Comparison of ENCODE assay signal across 13 mouse cellular contexts in genomic region chr6:121076929-121077566, GRCm38 (mm10). TPM values are rescaled to one million over a fixed set of nuclear protein-coding genes. Genes with fewer than 3 reads are reported as not detected.
DNase-seq lines count a peak whose midpoint lies in the region; ATAC-seq and TF ChIP-seq lines count a peak whose summit lies in the region.
"Had no signal": no experiment of that assay in that cellular context is flagged by ENCODE, and none has a peak within 500 bp of the region (broad histone marks: within the 10 kb centered on the region; RNA-seq: fewer than 3 reads in every experiment).

No protein-coding gene starts in this region.

- H3K27ac ChIP-seq in heart, embryonic 11.5 days (ENCODE audit: low read depth, low read length), result 0 out of 2 replicates have a peak overlapping the region, but pooled peaks have one; percentile 22
- H3K27ac ChIP-seq in embryonic facial prominence, embryonic 10.5 days (replicated peaks), result 0 out of 2 replicates have a peak overlapping the region, but pooled peaks have one; percentile 30
- H3K27ac ChIP-seq in kidney, adult 2 months (ENCODE audit: insufficient read depth, low read depth, low read length), result no peak overlapping the region
- H3K27ac ChIP-seq: embryonic facial prominence, embryonic 12.5 days; forebrain, embryonic 12.5 days; hindbrain, embryonic 14.5 days had no signal

- H3K36me3 ChIP-seq in heart, embryonic 11.5 days (ENCODE audit: control insufficient read depth, insufficient read depth, low read length), result no peaks in the 10 kb centered on the region
- 0 out of 2 replicates have a peak, but pooled peaks cover 3% of the 10 kb centered on the region for H3K36me3 ChIP-seq in embryonic facial prominence, embryonic 10.5 days (replicated peaks)
- H3K36me3 ChIP-seq in megakaryocyte, embryonic 14.5 days (replicated peaks; ENCODE audit: low read length), result peaks cover 56% of the 10 kb centered on the region
- H3K36me3 ChIP-seq in kidney, adult 2 months (ENCODE audit: control insufficient read depth, insufficient read depth, low read length), result no peaks in the 10 kb centered on the region
- H3K36me3 ChIP-seq: embryonic facial prominence, embryonic 12.5 days; forebrain, embryonic 12.5 days had no signal

- no peak overlapping the region for H3K9ac ChIP-seq in heart, embryonic 11.5 days (ENCODE audit: low read depth, low read length)
- H3K9ac ChIP-seq: embryonic facial prominence, embryonic 12.5 days; forebrain, embryonic 12.5 days; hindbrain, embryonic 14.5 days had no signal

- peaks cover 57% of the 10 kb centered on the region for H3K4me1 ChIP-seq in heart, embryonic 11.5 days (ENCODE audit: control insufficient read depth, insufficient read depth, low read length)
- peaks cover 28% of the 10 kb centered on the region for H3K4me1 ChIP-seq in embryonic facial prominence, embryonic 10.5 days
- H3K4me1 ChIP-seq in megakaryocyte, embryonic 14.5 days, result peaks cover 98% of the 10 kb centered on the region
- H3K4me1 ChIP-seq in kidney, adult 2 months (ENCODE audit: control insufficient read depth, insufficient read depth, low read length), result peaks cover 20% of the 10 kb centered on the region

- no peaks in the 10 kb centered on the region for H3K27me3 ChIP-seq in heart, embryonic 11.5 days (ENCODE audit: control insufficient read depth, insufficient read depth, low read length)
- no peaks in the 10 kb centered on the region for H3K27me3 ChIP-seq in embryonic facial prominence, embryonic 10.5 days (replicated peaks; ENCODE audit: low read depth, poor library complexity, severe bottlenecking)
- H3K27me3 ChIP-seq in megakaryocyte, embryonic 14.5 days (replicated peaks), result no peaks in the 10 kb centered on the region
- no peaks in the 10 kb centered on the region for H3K27me3 ChIP-seq in kidney, adult 2 months (replicated peaks; ENCODE audit: control insufficient read depth, insufficient read depth, low read length)
- H3K27me3 ChIP-seq: embryonic facial prominence, embryonic 12.5 days; forebrain, embryonic 12.5 days; Patski had no signal

- TF ChIP-seq CTCF in kidney, adult 2 months (conservative IDR thresholded peaks at IDR 0.05; ENCODE audit: insufficient read depth, insufficient read length, low read depth, low read length), result no peak

- no peak overlapping the region for H3K4me2 ChIP-seq in heart, embryonic 11.5 days
- H3K4me2 ChIP-seq: embryonic facial prominence, embryonic 12.5 days; forebrain, embryonic 12.5 days; hindbrain, embryonic 14.5 days had no signal

- H3K4me3 ChIP-seq in heart, embryonic 11.5 days (ENCODE audit: low read depth, low read length), result no peak overlapping the region
- H3K4me3 ChIP-seq in embryonic facial prominence, embryonic 10.5 days, result no peak overlapping the region
- peak overlapping the region; percentile 72 for H3K4me3 ChIP-seq in megakaryocyte, embryonic 14.5 days (replicated peaks)
- no peak overlapping the region for H3K4me3 ChIP-seq in kidney, adult 2 months (ENCODE audit: insufficient read depth, low read depth, low read length)
- H3K4me3 ChIP-seq: embryonic facial prominence, embryonic 12.5 days; forebrain, embryonic 12.5 days had no signal

- no peaks in the 10 kb centered on the region for H3K9me3 ChIP-seq in heart, embryonic 11.5 days (replicated peaks; ENCODE audit: control insufficient read depth, low read length)
- no peaks in the 10 kb centered on the region for H3K9me3 ChIP-seq in embryonic facial prominence, embryonic 10.5 days
- no peaks in the 10 kb centered on the region for H3K9me3 ChIP-seq in megakaryocyte, embryonic 14.5 days
- H3K9me3 ChIP-seq: embryonic facial prominence, embryonic 12.5 days; forebrain, embryonic 12.5 days had no signal

- no peak for DNase-seq in heart, adult 11 months
- peak; percentile 55 to 64 for DNase-seq in B cell, adult 2 months
- DNase-seq in embryonic facial prominence, embryonic 10.5 days (ENCODE audit: low spot score), result no peak
- DNase-seq in right cerebral cortex, postnatal 14 days, result no peak
- DNase-seq in kidney, adult 2 months, result no peak
- DNase-seq in urinary bladder, postnatal 4 days (ENCODE audit: low spot score in 2 of 2), result no peak
- DNase-seq: cerebellum, postnatal 10 days had no signal

- TF ChIP-seq POLR2A in kidney, adult 2 months (IDR thresholded peaks at IDR 0.05; ENCODE audit: low read depth, low read length), result no peak

- WGBS in heart, embryonic 11.5 days (ENCODE audit: insufficient replicate concordance), result 69% methylated on average over 12 of the region's 12 CpGs
- 91% methylated on average over 12 of the region's 12 CpGs for WGBS in embryonic facial prominence, embryonic 10.5 days
- WGBS in kidney, adult 2 months, result 76% methylated on average over 12 of the region's 12 CpGs

- no peak for ATAC-seq in heart, embryonic 11.5 days (replicated peaks; ENCODE audit: insufficient number of reproducible peaks, low FRiP score, low TSS enrichment)
- ATAC-seq: Patski had no signal

RNA-seq across cellular contexts. Expression of gene Mical3, which starts 53.8 kb away (rescaled TPM):
- 32.3 and 53.2 TPM in 2 replicates for polyA plus RNA-seq in heart, embryonic 11.5 days (2014; fragmentation: Nextera tagmentation; extraction: Ambion mirVana)
- 9.9 and 10.4 TPM in 2 replicates for polyA plus RNA-seq in embryonic facial prominence, embryonic 10.5 days (2016; fragmentation: Nextera tagmentation; extraction: Ambion mirVana)
- 17.8 and 21.9 TPM in 2 replicates for polyA plus RNA-seq in megakaryocyte, embryonic 14.5 days (2012; ENCODE audit: insufficient read depth, low replicate concordance)
- 16.1 and 17.5 TPM in 2 replicates for polyA plus RNA-seq in kidney, adult 2 months (2012; rRNA removed)

Comparison
In these comparisons a context has a peak if more than half of its experiments do, and no peak if none do; other contexts are left out.
1. DNase-seq: peak in B cell, adult 2 months (2 of 2); none in heart, adult 11 months (single experiment), embryonic facial prominence, embryonic 10.5 days (single experiment), right cerebral cortex, postnatal 14 days (single experiment), kidney, adult 2 months (single experiment) and urinary bladder, postnatal 4 days (0 of 2).